13 mouse cellular contexts compared by ENCODE assay signal in genomic region chr19:21567933-21568332, GRCm38 (mm10).
"Had no signal": no experiment of that assay in that cellular context is flagged by ENCODE, and none has a peak within 500 bp of the region (broad histone marks: within the 10 kb centered on the region; RNA-seq: fewer than 3 reads in every experiment).

No protein-coding gene starts in this region.

- H3K9ac ChIP-seq: lung, embryonic 14.5 days; midbrain, embryonic 12.5 days had no signal

- H3K27me3 ChIP-seq: megakaryocyte, embryonic 14.5 days; midbrain, embryonic 12.5 days had no signal

- H3K9me3 ChIP-seq: limb, embryonic 10.5 days; midbrain, embryonic 12.5 days had no signal

- H3K4me3 ChIP-seq: layer of hippocampus, adult 2 months; limb, embryonic 10.5 days; midbrain, embryonic 12.5 days had no signal

- ATAC-seq: midbrain, embryonic 16.5 days had no signal

- H3K4me2 ChIP-seq: lung, embryonic 14.5 days; midbrain, embryonic 12.5 days had no signal

- H3K27ac ChIP-seq: layer of hippocampus, adult 2 months; limb, embryonic 10.5 days; midbrain, embryonic 12.5 days had no signal

- DNase-seq: kidney, adult 18-20 months; kidney, postnatal 10 days; kidney, postnatal 4 days; lung, embryonic 14.5 days; lung, postnatal 10 days; lung, postnatal 4 days; right cerebral cortex, postnatal 14 days; thymus, postnatal 4 days had no signal

- H3K36me3 ChIP-seq: limb, embryonic 10.5 days; midbrain, embryonic 12.5 days had no signal
